Mouse (Mus musculus): ENCODE data around the gene Kpnb1.
"Not testable (repeated sequence)": the region's sequence is repeated elsewhere in the genome, so short reads cannot be mapped to it uniquely, and the experiment has no call there.

Gene Kpnb1

GRCm38 (mm10) chr11:97187764-97188642 lies at the start of gene Kpnb1:
Gene Kpnb1, minus strand, starts transcription at chr11:97187881.
- DNase-seq: peak; percentile 99

DNA sequence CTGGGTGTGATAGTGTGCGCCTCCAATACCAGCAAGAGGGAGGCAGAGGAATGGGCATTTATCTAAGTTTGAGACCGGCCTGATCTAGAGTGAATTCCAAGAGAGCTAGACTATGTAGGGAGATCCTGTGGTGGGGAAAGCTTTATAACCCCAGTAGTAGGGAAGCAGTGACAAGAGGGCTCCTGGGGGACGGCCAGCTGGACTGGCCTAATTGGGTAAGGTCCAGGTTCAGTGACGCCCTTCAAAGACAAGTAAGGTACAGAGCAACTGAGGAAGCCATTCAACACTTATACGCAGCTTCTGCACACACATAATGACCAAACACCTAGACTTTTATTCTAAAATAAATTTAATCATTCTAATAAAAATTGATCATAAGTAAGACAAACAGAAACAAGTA lies 44.8 kb upstream of the Kpnb1 start:
- peak; percentile 19 for DNase-seq

- no peak for DNase-seq
Observed at GRCm38 (mm10) chr11:97229396-97229795, 41.7 kb upstream of the Kpnb1 start.

GRCm38 (mm10) chr11:97228985-97229384 lies 41.3 kb upstream of the Kpnb1 start:
- DNase-seq: no peak

GRCm38 (mm10) chr11:97226131-97226530 lies 38.5 kb upstream of the Kpnb1 start:
- no peak for DNase-seq

GRCm38 (mm10) chr11:97223485-97223884 lies 35.8 kb upstream of the Kpnb1 start:
- DNase-seq: no peak

DNA sequence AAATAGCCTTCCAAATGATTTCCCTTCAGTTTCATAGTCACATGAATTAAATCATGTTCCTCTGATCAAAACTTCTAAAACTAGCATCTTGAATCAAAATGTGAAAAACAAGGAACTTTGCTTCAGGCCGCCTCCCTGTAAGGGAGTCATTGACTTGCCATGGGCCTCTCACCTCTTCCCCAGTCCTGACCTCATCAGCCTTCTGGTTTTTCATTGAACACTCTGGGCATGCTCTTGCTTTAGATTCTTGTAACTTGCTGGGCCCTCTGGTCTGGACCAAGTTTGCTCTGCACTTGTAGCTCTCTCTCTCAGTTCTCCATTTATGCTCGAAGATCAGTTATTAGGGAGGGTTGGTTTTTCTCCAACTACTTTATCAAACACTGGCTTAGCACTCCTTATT lies 33.9 kb upstream of the Kpnb1 start:
- DNase-seq: no peak

GRCm38 (mm10) chr11:97220211-97220610 lies 32.5 kb upstream of the Kpnb1 start:
- no peak for DNase-seq

DNA sequence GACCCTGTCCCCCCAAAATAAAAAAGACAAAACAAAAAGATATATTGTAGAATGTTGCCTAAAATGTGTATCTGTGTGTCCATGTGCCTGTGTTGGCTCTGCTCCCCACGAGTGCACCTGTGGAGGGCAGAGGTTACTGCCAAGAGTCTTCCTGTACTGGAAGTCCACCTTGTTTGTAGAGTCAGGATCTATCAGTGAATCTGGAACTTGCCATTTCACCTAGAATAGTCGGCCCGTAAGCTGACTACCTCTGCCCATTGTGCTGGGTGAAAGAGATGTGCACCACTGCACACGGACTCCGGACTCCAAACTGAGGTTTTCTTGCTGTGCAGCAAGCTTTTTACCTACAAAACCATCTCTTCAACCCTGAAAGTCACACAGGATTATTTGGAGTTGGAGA lies 26.7 kb upstream of the Kpnb1 start:
- no peak for DNase-seq

DNA sequence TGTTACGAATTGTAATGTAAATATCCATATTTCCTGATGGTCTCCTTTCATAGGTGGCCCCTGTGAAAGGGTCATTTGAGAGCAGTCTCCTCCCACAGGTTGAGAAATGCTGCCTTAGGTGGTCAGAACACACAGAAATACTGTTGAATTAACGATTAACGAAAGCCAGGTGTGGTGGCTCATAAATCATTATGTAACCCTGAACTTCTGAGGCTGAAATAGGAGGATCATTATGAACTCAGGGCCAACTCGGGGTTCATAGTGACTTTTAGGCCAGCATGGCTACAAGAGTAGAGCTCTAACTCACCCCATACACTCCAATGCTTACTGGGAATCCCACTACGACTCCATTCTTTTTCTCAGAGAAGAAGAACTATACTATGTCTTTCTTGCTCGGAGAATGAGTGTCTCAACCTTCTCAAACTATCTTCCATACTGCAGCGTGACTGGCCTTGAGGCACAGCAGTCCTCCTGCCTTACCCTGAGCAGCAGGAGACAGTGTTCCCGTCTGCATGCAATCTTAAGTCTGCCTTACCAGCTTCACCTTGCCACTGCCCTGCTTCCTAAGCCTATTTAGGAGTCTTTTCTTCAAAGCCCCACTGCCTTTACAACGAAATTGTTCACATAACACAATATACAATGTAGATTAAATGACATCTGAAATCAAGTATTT lies 23.2 kb upstream of the Kpnb1 start:
- DNase-seq: no peak

- DNase-seq: no peak
Observed at GRCm38 (mm10) chr11:97207011-97207422, 19.3 kb upstream of the Kpnb1 start.

GRCm38 (mm10) chr11:97199519-97199918 lies 11.8 kb upstream of the Kpnb1 start:
- DNase-seq: no peak

DNA sequence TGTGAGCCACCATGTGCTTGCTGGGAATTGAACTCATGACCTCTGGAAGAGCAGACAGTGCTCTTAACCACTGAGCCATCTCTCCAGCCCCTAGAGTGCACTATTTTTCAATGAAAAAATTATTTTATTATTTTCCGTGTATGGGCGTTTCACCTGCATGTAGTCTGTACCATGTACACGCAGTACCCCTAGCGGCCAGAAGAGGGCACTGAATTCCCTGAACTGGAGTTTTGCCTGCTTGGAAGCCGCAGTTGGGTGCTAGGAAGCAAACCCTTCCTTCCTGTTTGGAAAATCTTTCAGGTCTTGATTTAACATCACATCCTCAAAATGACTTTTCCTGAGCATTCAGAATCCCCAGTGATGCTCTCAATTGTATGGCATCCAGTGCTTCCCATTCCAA lies 10.9 kb upstream of the Kpnb1 start:
- DNase-seq: peak; percentile 41

DNA sequence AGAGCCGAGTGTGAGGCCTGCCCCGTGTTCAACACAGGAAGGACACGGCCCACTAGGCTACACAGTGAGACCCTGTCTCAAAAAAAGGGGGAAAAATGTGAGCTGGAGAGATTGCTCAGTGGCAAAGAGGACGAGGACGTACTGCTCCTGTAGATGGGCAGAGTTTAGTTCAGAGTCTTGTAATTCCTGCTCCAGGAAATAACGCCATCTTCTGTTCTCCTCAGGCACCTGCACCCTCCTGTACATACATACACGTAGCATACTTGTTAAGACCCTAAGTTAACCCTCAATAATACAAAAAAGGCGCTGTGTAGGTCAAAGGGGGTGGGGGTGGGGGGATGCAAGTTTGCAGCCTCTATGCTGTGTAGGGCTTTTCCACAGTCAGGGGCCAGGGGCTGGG lies 9.3 kb upstream of the Kpnb1 start:
- no peak for DNase-seq

DNA sequence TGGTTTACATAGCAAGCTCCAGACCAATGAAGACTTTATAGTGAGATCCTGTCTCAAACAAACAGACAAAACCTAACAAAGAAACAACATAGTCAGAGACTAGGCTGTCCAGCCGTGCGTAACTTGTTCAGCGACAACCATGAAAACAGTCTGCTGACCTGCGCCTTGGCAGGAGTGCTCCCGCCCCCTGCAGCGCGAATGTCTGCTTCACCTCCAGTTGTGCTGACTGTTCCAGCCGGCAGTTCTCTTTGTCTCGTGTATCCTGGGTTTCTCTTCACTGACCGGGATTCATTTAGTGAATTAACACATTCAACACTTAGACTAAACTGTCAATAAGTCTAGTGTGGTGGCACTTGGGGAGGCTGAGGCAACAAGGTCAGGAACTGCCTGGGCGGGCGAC lies 8.9 kb upstream of the Kpnb1 start:
- no peak for DNase-seq

DNA sequence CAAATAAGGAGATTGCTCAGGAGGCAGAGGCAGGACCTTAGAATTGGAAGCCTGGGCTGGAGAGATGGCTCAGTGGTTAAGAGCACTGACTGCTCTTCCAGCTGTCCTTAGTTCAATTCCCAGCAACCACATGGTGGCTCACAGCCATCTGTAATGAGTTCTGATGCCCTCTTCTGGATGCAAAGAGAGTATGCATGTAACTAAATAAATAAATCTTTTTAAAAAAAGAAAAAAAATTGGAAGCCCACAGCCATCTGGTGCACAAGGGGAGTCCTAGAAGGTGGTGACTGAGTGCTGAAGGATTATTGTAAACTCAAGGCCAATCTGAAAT lies 4.9 kb upstream of the Kpnb1 start:
- DNase-seq: no peak

DNA sequence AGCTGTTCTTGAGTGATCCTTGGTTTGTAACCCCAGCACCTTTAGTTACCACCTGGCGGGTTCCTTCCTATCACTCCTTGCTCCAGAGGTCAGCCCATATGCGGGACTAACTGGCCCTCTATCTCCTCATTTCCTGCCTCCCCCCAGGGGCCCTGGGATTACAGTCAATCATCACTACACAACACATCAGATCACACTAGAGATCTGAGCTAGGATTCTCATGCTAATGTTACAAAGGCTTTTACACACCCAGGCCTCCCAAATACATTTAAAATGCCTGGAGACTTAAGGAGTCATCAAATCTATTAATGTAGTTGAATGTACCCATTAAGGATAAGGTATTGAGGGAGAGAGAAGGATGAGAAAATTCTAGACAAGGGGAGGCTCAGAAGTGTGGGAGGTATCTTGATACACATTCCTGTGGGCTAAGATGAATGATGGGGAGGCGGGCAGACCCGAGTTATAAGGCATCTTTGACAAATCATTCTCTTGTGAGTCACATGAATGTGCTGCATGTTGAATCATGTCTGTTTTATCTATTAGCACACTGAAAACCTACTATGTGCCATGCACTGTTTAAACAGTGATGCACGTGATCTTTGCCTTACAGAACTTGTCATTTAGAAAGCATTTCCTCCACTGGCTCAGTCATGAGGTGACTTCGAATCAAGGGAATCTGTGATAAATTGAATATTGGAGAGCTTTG lies 4.4 kb upstream of the Kpnb1 start:
- no peak for DNase-seq

- DNase-seq: no peak
Observed at GRCm38 (mm10) chr11:97190992-97191391, 3.3 kb upstream of the Kpnb1 start.

GRCm38 (mm10) chr11:97189645-97190044 lies 2.0 kb upstream of the Kpnb1 start:
- DNase-seq: not testable (repeated sequence)

DNA sequence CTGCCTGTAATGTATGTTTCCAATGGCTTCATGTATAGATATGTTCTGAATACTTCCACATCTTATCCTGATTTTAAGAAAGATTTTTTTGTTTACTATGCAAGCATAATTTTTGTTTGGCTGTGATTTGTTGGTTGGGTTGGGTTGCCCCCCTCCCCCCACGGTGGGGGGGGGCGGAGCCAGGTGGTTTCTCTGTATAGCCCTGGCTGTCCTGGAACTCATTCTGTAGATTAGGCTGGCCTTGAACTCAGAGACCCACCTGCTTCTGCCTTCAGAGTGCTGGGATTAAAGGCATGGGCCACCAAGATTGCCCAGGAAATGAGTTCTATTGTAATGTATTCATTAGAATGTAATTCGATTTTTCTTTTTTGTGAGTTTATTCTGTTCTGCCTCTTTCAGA lies 1.6 kb upstream of the Kpnb1 start:
- no peak for DNase-seq

DNA sequence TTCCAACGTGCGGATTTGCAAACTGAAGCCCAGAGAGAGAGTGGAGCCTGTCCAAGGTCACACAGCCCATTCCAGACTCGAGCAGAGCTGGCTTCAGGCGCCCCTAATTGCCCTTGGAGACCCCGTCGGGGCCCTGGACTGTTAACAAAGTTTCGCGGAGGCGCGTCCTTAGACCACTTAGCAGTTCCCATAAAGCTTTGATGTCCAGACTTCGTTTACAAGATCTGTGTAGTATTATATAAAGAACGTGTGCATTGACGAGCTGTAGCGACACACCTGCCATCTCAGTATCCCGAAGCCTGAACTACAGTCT lies 918 bp upstream of the Kpnb1 start:
- DNase-seq: no peak

DNA sequence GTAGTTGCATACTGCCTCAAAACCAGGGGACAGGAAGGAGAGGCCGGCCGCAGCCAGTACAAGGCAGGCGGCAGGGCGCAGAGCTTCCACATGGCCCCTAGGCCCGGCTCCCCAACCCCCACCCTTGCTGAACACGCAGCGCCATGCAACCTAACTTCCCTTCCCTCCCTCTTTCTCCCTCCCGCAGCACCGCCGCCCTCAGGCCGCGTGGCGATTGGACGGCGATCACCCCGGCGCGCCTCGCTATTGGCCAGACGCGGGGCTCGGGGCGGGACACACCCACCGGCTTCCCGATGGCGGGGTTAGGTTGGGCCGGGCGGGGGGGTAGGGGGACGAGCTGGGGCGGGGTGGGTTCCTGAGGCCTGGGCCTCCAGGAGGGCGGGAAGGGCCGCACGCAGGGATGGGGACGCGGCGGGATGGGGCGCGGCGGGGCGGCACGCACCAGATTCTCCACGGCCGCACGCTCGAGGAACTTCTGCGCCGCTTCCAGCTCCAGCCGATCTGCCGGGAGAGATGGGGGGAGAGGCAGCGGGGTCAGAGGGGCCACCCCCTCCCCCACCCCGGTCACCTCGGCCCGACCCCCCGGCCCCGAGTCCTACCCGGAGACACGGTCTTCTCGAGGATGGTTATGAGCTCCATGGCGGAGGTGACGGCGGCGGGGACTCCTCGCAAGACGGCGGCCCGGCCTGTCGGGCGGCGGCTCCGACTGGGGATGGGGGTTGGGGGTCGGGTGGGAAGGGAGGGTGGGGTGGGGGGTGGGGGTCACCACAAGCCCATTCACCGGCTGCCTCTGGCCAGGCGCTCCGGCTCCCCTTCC lies 526 bp downstream of the Kpnb1 start:
- DNase-seq: peak; percentile 96
